Comparison of ENCODE assay signal across 8 mouse cellular contexts in the genomic region with DNA sequence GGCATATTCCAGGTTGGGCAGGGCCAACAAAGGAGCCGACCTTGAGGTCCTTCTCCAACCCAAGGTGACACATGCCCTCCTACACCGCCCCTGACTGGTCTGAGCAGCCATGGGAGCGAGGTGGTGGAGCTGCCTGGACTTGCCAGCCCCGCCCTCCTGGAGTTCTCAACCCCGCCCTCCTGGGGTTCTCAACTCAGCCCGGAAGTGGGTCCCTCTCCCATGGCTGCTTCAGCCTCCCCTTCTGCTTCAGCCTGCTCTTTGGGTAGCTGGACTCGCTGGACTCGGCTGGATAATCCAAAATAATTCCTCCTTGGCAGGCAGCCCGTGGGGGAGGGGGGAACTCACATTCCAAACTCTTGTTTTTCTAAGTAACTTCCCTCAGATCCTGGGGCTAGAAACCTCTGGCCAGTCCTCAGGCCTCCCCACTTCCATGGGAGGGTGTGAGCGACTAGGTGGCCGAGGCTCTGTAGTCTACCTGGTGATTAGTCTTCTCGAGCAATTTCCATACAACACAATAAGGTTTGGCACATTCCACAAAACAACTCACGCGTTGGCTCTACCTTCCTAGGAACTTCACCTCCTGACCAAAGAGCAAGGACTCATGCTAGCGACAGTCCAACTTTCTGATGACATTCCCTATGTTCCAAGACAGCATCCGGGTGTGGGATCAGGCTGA. TPM values are rescaled to one million over a fixed set of nuclear protein-coding genes. Genes with fewer than 3 reads are reported as not detected.
DNase-seq lines count a peak whose midpoint lies in the region; ATAC-seq and TF ChIP-seq lines count a peak whose summit lies in the region.

No protein-coding gene starts in this region.

- peaks cover 8 to 65% of the 10 kb centered on the region in 2 experiments for H3K4me1 ChIP-seq in ES-E14 (ENCODE audit: control insufficient read depth in 2 of 2, insufficient read depth in 2 of 2, low read length in 2 of 2, poor library complexity in 1 of 2)
- peaks cover 69% of the 10 kb centered on the region for H3K4me1 ChIP-seq in heart, embryonic 16.5 days (ENCODE audit: control insufficient read depth, insufficient read depth, low read length)
- peaks cover 69% of the 10 kb centered on the region for H3K4me1 ChIP-seq in stomach, embryonic 15.5 days

- peaks cover 58% of the 10 kb centered on the region for H3K79me2 ChIP-seq in macrophage (ENCODE audit: inconsistent target)

- no peaks in the 10 kb centered on the region for H3K27me3 ChIP-seq in heart, embryonic 16.5 days (ENCODE audit: control insufficient read depth, insufficient read depth, low read length)
- H3K27me3 ChIP-seq in stomach, embryonic 15.5 days (replicated peaks), result no peaks in the 10 kb centered on the region

- in situ Hi-C loops in ES-E14 (cut with MboI; ENCODE audit: low sequenced_read_pairs in 2 of 2, unreplicated experiment in 2 of 2), result no loop called here

- peak overlapping the region; percentile 79 to 81 for H3K4me3 ChIP-seq in ES-E14 (ENCODE audit: insufficient read depth in 1 of 2, low read depth in 1 of 2, low read length in 2 of 2, poor library complexity in 1 of 2, severe bottlenecking in 1 of 2)
- peak overlapping the region; percentile 81 for H3K4me3 ChIP-seq in heart, embryonic 16.5 days (ENCODE audit: low read length)
- H3K4me3 ChIP-seq in macrophage (ENCODE audit: inconsistent target), result peak overlapping the region; percentile 93
- peak overlapping the region; percentile 86 for H3K4me3 ChIP-seq in stomach, embryonic 15.5 days (replicated peaks)

- WGBS in heart, embryonic 16.5 days, result 4% methylated on average over 16 of the region's 16 CpGs
- 30% methylated on average over 16 of the region's 16 CpGs for WGBS in macrophage (ENCODE audit: missing documents)
- WGBS in stomach, embryonic 15.5 days, result 2% methylated on average over 16 of the region's 16 CpGs

- peak; percentile 77 for DNase-seq in ES-E14 (ENCODE audit: low read depth, low spot score)
- peak; percentile 89 to 91 for DNase-seq in adrenal gland, postnatal 36 days
- peak; percentile 70 for DNase-seq in fat pad, adult 2 months (ENCODE audit: extremely low read depth, low read depth, low spot score)
- DNase-seq in kidney, postnatal 14 days, result peak; percentile 93
- DNase-seq in right cerebral cortex, postnatal 36 days (ENCODE audit: low spot score in 2 of 2), result no peak

- peak overlapping the region; percentile 72 for H3K4me2 ChIP-seq in heart, embryonic 16.5 days (ENCODE audit: low read depth, low read length)
- H3K4me2 ChIP-seq in stomach, embryonic 15.5 days, result peak overlapping the region; percentile 92

- no peaks in the 10 kb centered on the region for H3K9me3 ChIP-seq in ES-E14 (ENCODE audit: control insufficient read depth, insufficient read depth, low read depth, low read length)
- no peaks in the 10 kb centered on the region for H3K9me3 ChIP-seq in heart, embryonic 16.5 days (replicated peaks; ENCODE audit: control insufficient read depth, low read length)
- no peaks in the 10 kb centered on the region for H3K9me3 ChIP-seq in stomach, embryonic 15.5 days

- H3K36me3 ChIP-seq in ES-E14 (ENCODE audit: control insufficient read depth, insufficient read depth, low read length, poor library complexity, severe bottlenecking) (no peaks in the 10 kb centered on the region), macrophage (ENCODE audit: inconsistent target) (no peaks in the 10 kb centered on the region)
- no peaks in the 10 kb centered on the region for H3K36me3 ChIP-seq in heart, embryonic 16.5 days (ENCODE audit: control insufficient read depth, insufficient read depth)
- H3K36me3 ChIP-seq in stomach, embryonic 15.5 days, result no peaks in the 10 kb centered on the region

- H3K27ac ChIP-seq in ES-E14 (ENCODE audit: insufficient read depth, low read depth, low read length, poor library complexity, severe bottlenecking), result peak overlapping the region; percentile 61
- H3K27ac ChIP-seq in heart, embryonic 16.5 days (ENCODE audit: low read length), result peak overlapping the region; percentile 97
- peak overlapping the region; percentile 100 for H3K27ac ChIP-seq in macrophage
- peak overlapping the region; percentile 95 for H3K27ac ChIP-seq in stomach, embryonic 15.5 days

- H3K9ac ChIP-seq in ES-E14 (ENCODE audit: insufficient read depth, low read depth, low read length, poor library complexity, severe bottlenecking), result peak overlapping the region; percentile 80; the same call in 1 of the 2 replicates
- peak overlapping the region; percentile 90 for H3K9ac ChIP-seq in heart, embryonic 16.5 days (ENCODE audit: low read length)
- H3K9ac ChIP-seq in stomach, embryonic 15.5 days, result peak overlapping the region; percentile 80; the same call in 1 of the 2 replicates

- peak; percentile 63 for ATAC-seq in heart, embryonic 16.5 days (replicated peaks; ENCODE audit: extremely low read depth, insufficient read depth, low FRiP score)
- peak; percentile 67 for ATAC-seq in stomach, embryonic 15.5 days (ENCODE audit: insufficient read depth, low FRiP score, low read depth)

TF ChIP-seq in ES-E14, 5 proteins besides CTCF, POLR2A, EP300 and RAD21:
- TF ChIP-seq MAFK (IDR thresholded peaks at IDR 0.05; ENCODE audit: insufficient read depth, low read depth, low read length) (no peak), ZC3H11A (IDR thresholded peaks at IDR 0.05; ENCODE audit: borderline replicate concordance, low read depth, low read length) (no peak), CHD2 (IDR thresholded peaks at IDR 0.05; ENCODE audit: low read depth, low read length) (no peak)

RNA-seq across cellular contexts. Expression of gene Plxnb2, which starts 1.5 kb away (rescaled TPM):
- total RNA-seq in ES-E14 (2012; rRNA removed), result 116 and 178 TPM in 2 replicates
- total RNA-seq in adrenal gland, postnatal 36 days (2021), result 100 to 1,000 TPM; 110 to 130 TPM
- 91.8 and 104 TPM in 2 replicates for polyA plus RNA-seq in heart, embryonic 16.5 days (2015; fragmentation: Nextera tagmentation; extraction: Ambion mirVana)
- total RNA-seq in macrophage (2018; cell fraction: chromatin; rRNA removed), result 100 to 1,000 TPM in 21 of 26 experiments, 10 to 100 TPM in 5; 56.4 to 466 (median 272) TPM
- total RNA-seq in macrophage (2018; cell fraction: cytosol; rRNA removed), result 100 to 1,000 TPM; 231 to 545 (median 345) TPM
- 100 to 1,000 TPM; 287 to 804 (median 490) TPM for total RNA-seq in macrophage (2018; cell fraction: nucleus; rRNA removed)
- 226 to 333 TPM (median 246 TPM) in 3 replicates for polyA plus RNA-seq in macrophage (2018)
- polyA plus RNA-seq in stomach, embryonic 15.5 days (2015; fragmentation: Nextera tagmentation; extraction: Ambion mirVana), result 128 and 129 TPM in 2 replicates

RNA-seq across cellular contexts. Expression of gene Dennd6b, which starts 17.2 kb away (rescaled TPM):
- total RNA-seq in ES-E14 (2012; rRNA removed), result 14.4 and 24.7 TPM in 2 replicates
- total RNA-seq in adrenal gland, postnatal 36 days (2021), result 1 to 10 TPM; 4.9 to 5.2 TPM
- polyA plus RNA-seq in heart, embryonic 16.5 days (2015; fragmentation: Nextera tagmentation; extraction: Ambion mirVana), result 18.9 and 19.0 TPM in 2 replicates
- total RNA-seq in macrophage (2018; cell fraction: chromatin; rRNA removed), result 10 to 100 TPM; 13.0 to 92.2 (median 42.9) TPM
- total RNA-seq in macrophage (2018; cell fraction: cytosol; rRNA removed), result 1 to 10 TPM in 15 of 26 experiments, under 1 TPM in 11; 0.47 to 5.8 (median 1.3) TPM
- total RNA-seq in macrophage (2018; cell fraction: nucleus; rRNA removed), result 10 to 100 TPM in 25 of 26 experiments, 1 to 10 TPM in 1; 7.9 to 62.1 (median 21.2) TPM
- polyA plus RNA-seq in macrophage (2018), result 0.80 to 2.0 TPM (median 1.1 TPM) in 3 replicates
- polyA plus RNA-seq in stomach, embryonic 15.5 days (2015; fragmentation: Nextera tagmentation; extraction: Ambion mirVana), result 12.5 and 14.9 TPM in 2 replicates

RNA-seq across cellular contexts. Expression of gene Mapk11, which starts 29.7 kb away (rescaled TPM):
- 6.6 and 12.7 TPM in 2 replicates for total RNA-seq in ES-E14 (2012; rRNA removed)
- total RNA-seq in adrenal gland, postnatal 36 days (2021), result 1 to 10 TPM; 2.5 to 3.7 TPM
- polyA plus RNA-seq in heart, embryonic 16.5 days (2015; fragmentation: Nextera tagmentation; extraction: Ambion mirVana), result 3.6 and 4.1 TPM in 2 replicates
- total RNA-seq in macrophage (2018; cell fraction: chromatin; rRNA removed), result 10 to 100 TPM in 5 of 26 experiments, 1 to 10 TPM in 21; 2.3 to 40.1 (median 4.9) TPM
- 1 to 10 TPM in 19 of 26 experiments, under 1 TPM in 7; 0.62 to 1.9 (median 1.3) TPM for total RNA-seq in macrophage (2018; cell fraction: cytosol; rRNA removed)
- total RNA-seq in macrophage (2018; cell fraction: nucleus; rRNA removed), result 10 to 100 TPM in 2 of 26 experiments, 1 to 10 TPM in 24; 1.5 to 17.6 (median 2.8) TPM
- polyA plus RNA-seq in macrophage (2018), result 0.79 to 2.1 TPM (median 1.5 TPM) in 3 replicates
- 5.9 and 6.4 TPM in 2 replicates for polyA plus RNA-seq in stomach, embryonic 15.5 days (2015; fragmentation: Nextera tagmentation; extraction: Ambion mirVana)

RNA-seq across cellular contexts. Expression of gene Ppp6r2, which starts 32.3 kb away (rescaled TPM):
- total RNA-seq in ES-E14 (2012; rRNA removed), result 8.6 and 9.2 TPM in 2 replicates
- total RNA-seq in adrenal gland, postnatal 36 days (2021), result 10 to 100 TPM; 39.6 to 49.0 TPM
- 18.2 and 21.3 TPM in 2 replicates for polyA plus RNA-seq in heart, embryonic 16.5 days (2015; fragmentation: Nextera tagmentation; extraction: Ambion mirVana)
- 100 to 1,000 TPM in 9 of 26 experiments, 10 to 100 TPM in 15, 1 to 10 TPM in 2; 8.9 to 124 (median 81.9) TPM for total RNA-seq in macrophage (2018; cell fraction: chromatin; rRNA removed)
- total RNA-seq in macrophage (2018; cell fraction: cytosol; rRNA removed), result 10 to 100 TPM; 16.3 to 43.0 (median 25.8) TPM
- 10 to 100 TPM in 24 of 26 experiments, 1 to 10 TPM in 2; 8.8 to 85.5 (median 51.4) TPM for total RNA-seq in macrophage (2018; cell fraction: nucleus; rRNA removed)
- polyA plus RNA-seq in macrophage (2018), result 15.7 to 23.8 TPM (median 17.1 TPM) in 3 replicates
- 25.4 and 28.5 TPM in 2 replicates for polyA plus RNA-seq in stomach, embryonic 15.5 days (2015; fragmentation: Nextera tagmentation; extraction: Ambion mirVana)

RNA-seq across cellular contexts. Expression of gene Mapk12, which starts 38.6 kb away (rescaled TPM):
- total RNA-seq in ES-E14 (2012; rRNA removed), result 8.1 and 10.6 TPM in 2 replicates
- total RNA-seq in adrenal gland, postnatal 36 days (2021), result 10 to 100 TPM in 1 of 2 experiments, 1 to 10 TPM in 1; 8.8 to 10.6 TPM
- 17.7 and 18.4 TPM in 2 replicates for polyA plus RNA-seq in heart, embryonic 16.5 days (2015; fragmentation: Nextera tagmentation; extraction: Ambion mirVana)
- 1 to 10 TPM in 1 of 26 experiments, under 1 TPM in 9, not detected in 16; 0.42 to 1.8 (median 0.62) TPM for total RNA-seq in macrophage (2018; cell fraction: chromatin; rRNA removed)
- total RNA-seq in macrophage (2018; cell fraction: cytosol; rRNA removed), result under 1 TPM in 8 of 26 experiments, not detected in 18; 0.09 to 0.26 (median 0.14) TPM
- under 1 TPM in 3 of 26 experiments, not detected in 23; 0.35 to 0.99 (median 0.47) TPM for total RNA-seq in macrophage (2018; cell fraction: nucleus; rRNA removed)
- polyA plus RNA-seq in macrophage (2018), result 0.09 TPM in 1 of 3 replicates, not detected in the others
- 3.8 and 4.7 TPM in 2 replicates for polyA plus RNA-seq in stomach, embryonic 15.5 days (2015; fragmentation: Nextera tagmentation; extraction: Ambion mirVana)

Comparison
In these comparisons a context has a peak if more than half of its experiments do, and no peak if none do; other contexts are left out.
1. DNase-seq: peak in ES-E14 (single experiment), adrenal gland, postnatal 36 days (2 of 2), fat pad, adult 2 months (single experiment) and kidney, postnatal 14 days (single experiment); none in right cerebral cortex, postnatal 36 days (0 of 2).
2. Peak in every context shown above with its lines, with median percentiles within 50 percentile points of each other: H3K27ac ChIP-seq, H3K4me3 ChIP-seq and H3K9ac ChIP-seq.